Mouse (Mus musculus): Measurements from ENCODE around the gene Glud1. TPM values are rescaled to one million over a fixed set of nuclear protein-coding genes. Genes with fewer than 3 reads are reported as not detected.

The Glud1 gene
- polyA plus RNA-seq, 1 experiment from 2014 or later = 86.0 TPM

DNA sequence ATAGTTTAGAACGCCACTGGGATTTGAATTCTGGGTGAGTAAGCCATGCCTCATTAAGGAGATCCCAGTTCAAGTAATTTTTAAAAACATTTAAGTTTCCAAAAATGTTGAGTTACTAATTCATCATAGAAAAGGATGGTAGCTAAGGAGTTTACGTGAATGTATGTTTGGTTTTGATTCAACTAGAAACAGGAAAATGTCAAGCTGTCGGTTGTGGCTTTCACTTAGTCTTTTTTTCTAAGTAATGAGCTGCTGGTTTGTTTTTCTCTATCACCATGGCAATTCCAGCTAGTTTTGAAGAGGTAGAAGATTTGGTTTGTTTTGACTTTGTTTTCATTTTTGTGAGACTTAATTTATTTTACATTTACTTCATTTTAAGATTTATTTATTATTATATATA is 6.9 kb downstream of the Glud1 start:
- H3K36me3 ChIP-seq (ENCODE audit: control insufficient read depth, insufficient read depth) = peaks cover 7% of the 10 kb centered on the region
- H3K4me1 ChIP-seq (replicated peaks; ENCODE audit: control insufficient read depth, insufficient read depth, low read length) = peaks cover 16% of the 10 kb centered on the region
- H3K4me3 ChIP-seq (replicated peaks; ENCODE audit: low read length) = no peak overlapping the region
- H3K9ac ChIP-seq (replicated peaks; ENCODE audit: low read depth, low read length) = no peak overlapping the region
- no peaks in the 10 kb centered on the region for H3K9me3 ChIP-seq (ENCODE audit: control insufficient read depth, low read length)
- 85% methylated on average over 3 of the region's 3 CpGs for WGBS
- no peak overlapping the region for H3K27ac ChIP-seq (ENCODE audit: low read length)
- no peaks in the 10 kb centered on the region for H3K27me3 ChIP-seq (replicated peaks; ENCODE audit: control insufficient read depth, insufficient read depth, low read length)
- ATAC-seq = no peak
- H3K4me2 ChIP-seq (ENCODE audit: low read length) = no peak overlapping the region

DNA sequence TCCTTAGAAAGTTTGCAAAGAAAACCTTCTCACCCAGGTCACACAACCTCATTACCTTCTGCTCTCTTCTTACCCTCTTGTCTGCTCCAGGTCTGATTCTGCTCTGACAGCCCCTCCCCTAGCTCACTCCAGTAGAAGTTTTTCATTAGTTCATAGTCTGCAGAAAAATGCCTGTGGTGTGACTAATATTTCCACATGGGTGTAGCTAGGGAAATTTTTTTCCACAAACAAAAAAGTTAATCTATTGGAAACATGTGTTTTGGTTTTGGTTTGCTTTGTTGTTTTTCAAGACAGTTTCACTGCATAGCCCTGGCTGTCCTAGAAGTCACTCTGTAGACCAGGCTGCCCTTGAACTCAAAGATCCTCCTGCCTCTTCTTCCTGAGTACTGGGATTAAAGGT is 7.6 kb downstream of the Glud1 start:
- ATAC-seq = no peak
- no peaks in the 10 kb centered on the region for H3K27me3 ChIP-seq (replicated peaks; ENCODE audit: control insufficient read depth, insufficient read depth, low read length)
- peaks cover 11% of the 10 kb centered on the region for H3K4me1 ChIP-seq (replicated peaks; ENCODE audit: control insufficient read depth, insufficient read depth, low read length)
- peaks cover 7% of the 10 kb centered on the region for H3K36me3 ChIP-seq (ENCODE audit: control insufficient read depth, insufficient read depth)
- H3K27ac ChIP-seq (ENCODE audit: low read length) = no peak overlapping the region
- H3K4me2 ChIP-seq (ENCODE audit: low read length) = no peak overlapping the region
- no peak overlapping the region for H3K4me3 ChIP-seq (replicated peaks; ENCODE audit: low read length)
- no peaks in the 10 kb centered on the region for H3K9me3 ChIP-seq (ENCODE audit: control insufficient read depth, low read length)
- no peak overlapping the region for H3K9ac ChIP-seq (replicated peaks; ENCODE audit: low read depth, low read length)

- 94% methylated on average over 5 of the region's 5 CpGs for WGBS
These were observed 13.1 kb downstream of the Glud1 start for GRCm38 (mm10) chr14:34323576-34324085.

DNA sequence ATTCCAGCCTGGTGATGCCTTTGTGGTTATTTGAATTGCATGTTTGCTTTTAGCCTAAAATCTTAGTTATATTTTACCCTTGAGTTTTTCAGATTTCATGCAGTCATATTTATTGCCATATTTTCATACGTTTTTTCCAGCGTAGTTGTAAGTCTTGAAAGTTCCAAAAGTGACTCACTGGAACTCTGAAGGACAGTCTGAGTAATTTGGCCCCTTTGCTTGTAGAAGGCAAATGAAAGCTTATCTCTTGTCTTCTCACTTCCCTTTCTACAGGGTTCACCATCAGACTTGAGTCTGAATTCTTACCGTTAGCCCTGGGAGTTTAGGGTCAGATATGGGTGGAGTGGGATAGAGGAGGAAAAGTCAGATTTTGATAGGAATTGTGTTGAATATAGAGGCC is 16.1 kb downstream of the Glud1 start:
- Histone ChIP-seq H3K4me1 (replicated peaks; ENCODE audit: control insufficient read depth, insufficient read depth, low read length) (peaks cover 3% of the 10 kb centered on the region; the same call in 1 of the 2 replicates), H3K4me2 (ENCODE audit: low read length) (no peak overlapping the region), H3K4me3 (replicated peaks; ENCODE audit: low read length) (no peak overlapping the region), H3K27ac (ENCODE audit: low read length) (no peak overlapping the region), H3K27me3 (replicated peaks; ENCODE audit: control insufficient read depth, insufficient read depth, low read length) (no peaks in the 10 kb centered on the region), H3K9ac (replicated peaks; ENCODE audit: low read depth, low read length) (no peak overlapping the region), H3K36me3 (ENCODE audit: control insufficient read depth, insufficient read depth) (peaks cover 24% of the 10 kb centered on the region), H3K9me3 (ENCODE audit: control insufficient read depth, low read length) (no peaks in the 10 kb centered on the region)
- ATAC-seq = no peak
- 99% methylated on average over 3 of the region's 3 CpGs for WGBS

More at GRCm38 (mm10) chr14:34323576-34324085, 13.1 kb downstream of the Glud1 start:
- no peak overlapping the region for H3K4me2 ChIP-seq (ENCODE audit: low read length)
- no peaks in the 10 kb centered on the region for H3K9me3 ChIP-seq (ENCODE audit: control insufficient read depth, low read length)
- no peak overlapping the region for H3K27ac ChIP-seq (ENCODE audit: low read length)
- peaks cover 20% of the 10 kb centered on the region for H3K36me3 ChIP-seq (ENCODE audit: control insufficient read depth, insufficient read depth)
- H3K4me3 ChIP-seq (replicated peaks; ENCODE audit: low read length) = no peak overlapping the region
- H3K4me1 ChIP-seq (replicated peaks; ENCODE audit: control insufficient read depth, insufficient read depth, low read length) = no peaks in the 10 kb centered on the region
- no peak overlapping the region for H3K9ac ChIP-seq (replicated peaks; ENCODE audit: low read depth, low read length)
- no peak for ATAC-seq
- H3K27me3 ChIP-seq (replicated peaks; ENCODE audit: control insufficient read depth, insufficient read depth, low read length) = no peaks in the 10 kb centered on the region

DNA sequence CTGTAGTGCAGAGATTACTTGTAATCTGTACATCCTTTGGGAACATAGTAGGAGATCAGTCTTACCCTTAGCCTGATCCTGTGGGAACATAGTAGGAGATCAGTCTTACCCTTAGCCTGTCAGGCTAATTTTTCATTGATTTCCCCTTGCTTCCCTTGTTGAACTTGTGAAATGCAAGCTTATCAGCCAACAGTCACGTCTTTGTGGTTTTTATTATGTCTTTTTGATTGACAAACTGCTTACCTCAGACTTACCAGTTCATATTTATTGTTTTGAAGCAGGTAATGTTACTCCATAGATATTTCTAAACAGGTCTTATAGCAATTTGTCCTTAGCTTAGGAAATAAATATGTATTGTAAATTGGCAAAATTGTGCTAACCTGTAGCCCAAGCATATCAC is 17.1 kb downstream of the Glud1 start:
- Histone ChIP-seq H3K36me3 (ENCODE audit: control insufficient read depth, insufficient read depth) (peaks cover 24% of the 10 kb centered on the region), H3K4me2 (ENCODE audit: low read length) (no peak overlapping the region), H3K27me3 (replicated peaks; ENCODE audit: control insufficient read depth, insufficient read depth, low read length) (no peaks in the 10 kb centered on the region), H3K9ac (replicated peaks; ENCODE audit: low read depth, low read length) (no peak overlapping the region), H3K9me3 (ENCODE audit: control insufficient read depth, low read length) (no peaks in the 10 kb centered on the region), H3K4me3 (replicated peaks; ENCODE audit: low read length) (no peak overlapping the region), H3K27ac (ENCODE audit: low read length) (no peak overlapping the region), H3K4me1 (replicated peaks; ENCODE audit: control insufficient read depth, insufficient read depth, low read length) (peaks cover 3% of the 10 kb centered on the region; the same call in 1 of the 2 replicates)
- 83% methylated on average over 1 of the region's 1 CpGs for WGBS
- no peak for ATAC-seq

DNA sequence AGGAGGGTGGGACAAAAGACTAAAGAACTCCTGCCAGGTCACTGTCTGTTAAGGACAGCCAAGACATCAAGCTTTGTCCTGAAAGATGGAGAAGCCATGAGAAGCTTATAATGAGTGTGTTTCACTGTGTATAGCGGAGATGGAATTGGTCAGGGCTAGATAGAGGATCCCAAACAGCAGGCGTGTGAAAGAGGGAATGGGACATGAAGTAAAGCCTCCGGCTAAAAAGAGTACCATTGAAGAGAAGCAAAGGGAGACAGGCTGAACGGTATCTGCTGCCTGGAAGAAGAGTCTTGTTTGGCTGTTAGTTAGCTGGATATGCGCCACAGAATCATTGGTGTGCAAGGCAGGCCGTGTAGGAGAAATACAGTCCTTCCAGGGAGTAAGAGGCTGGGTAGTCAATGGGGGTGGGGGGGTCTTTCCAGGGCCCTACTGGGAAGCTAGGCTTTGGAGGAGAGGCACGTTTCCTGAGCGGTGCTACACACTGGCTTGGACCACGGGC is 20.2 kb downstream of the Glud1 start:
- 64% methylated on average over 9 of the region's 9 CpGs for WGBS
- Histone ChIP-seq H3K27me3 (replicated peaks; ENCODE audit: control insufficient read depth, insufficient read depth, low read length) (no peaks in the 10 kb centered on the region), H3K36me3 (ENCODE audit: control insufficient read depth, insufficient read depth) (peaks cover 26% of the 10 kb centered on the region), H3K4me2 (ENCODE audit: low read length) (no peak overlapping the region), H3K9ac (replicated peaks; ENCODE audit: low read depth, low read length) (no peak overlapping the region), H3K4me1 (replicated peaks; ENCODE audit: control insufficient read depth, insufficient read depth, low read length) (peaks cover 3% of the 10 kb centered on the region; the same call in 1 of the 2 replicates), H3K4me3 (replicated peaks; ENCODE audit: low read length) (no peak overlapping the region), H3K27ac (ENCODE audit: low read length) (peak overlapping the region; percentile 22; the same call in 1 of the 2 replicates), H3K9me3 (ENCODE audit: control insufficient read depth, low read length) (no peaks in the 10 kb centered on the region)
- peak; percentile 68 for ATAC-seq

DNA sequence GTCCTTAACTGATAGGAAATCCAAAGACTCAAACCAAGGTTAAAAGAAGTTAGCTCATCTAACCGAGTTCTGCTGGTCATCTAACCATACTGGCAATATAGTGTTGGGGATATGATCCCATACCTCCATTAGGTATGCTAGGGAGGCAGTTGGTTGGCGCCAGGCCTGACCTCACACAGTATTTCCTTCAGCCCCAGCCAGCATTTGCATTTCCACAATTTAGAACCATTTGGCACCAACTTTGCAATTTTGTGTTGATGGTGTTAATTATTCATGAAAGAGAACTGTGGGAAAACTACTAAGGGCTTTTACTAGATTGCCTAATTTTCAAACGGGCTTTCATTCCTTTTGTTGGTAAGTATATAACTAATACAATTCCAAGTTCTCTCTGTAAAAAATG is 21.4 kb downstream of the Glud1 start:
- Histone ChIP-seq H3K9ac (replicated peaks; ENCODE audit: low read depth, low read length) (no peak overlapping the region), H3K4me2 (ENCODE audit: low read length) (no peak overlapping the region), H3K4me3 (replicated peaks; ENCODE audit: low read length) (no peak overlapping the region), H3K4me1 (replicated peaks; ENCODE audit: control insufficient read depth, insufficient read depth, low read length) (peaks cover 3% of the 10 kb centered on the region; the same call in 1 of the 2 replicates), H3K9me3 (ENCODE audit: control insufficient read depth, low read length) (no peaks in the 10 kb centered on the region), H3K27ac (ENCODE audit: low read length) (peak overlapping the region; percentile 54; the same call in 1 of the 2 replicates), H3K36me3 (ENCODE audit: control insufficient read depth, insufficient read depth) (peaks cover 35% of the 10 kb centered on the region), H3K27me3 (replicated peaks; ENCODE audit: control insufficient read depth, insufficient read depth, low read length) (no peaks in the 10 kb centered on the region)
- peak; percentile 71 for ATAC-seq
- WGBS = 26% methylated on average over 3 of the region's 3 CpGs

DNA sequence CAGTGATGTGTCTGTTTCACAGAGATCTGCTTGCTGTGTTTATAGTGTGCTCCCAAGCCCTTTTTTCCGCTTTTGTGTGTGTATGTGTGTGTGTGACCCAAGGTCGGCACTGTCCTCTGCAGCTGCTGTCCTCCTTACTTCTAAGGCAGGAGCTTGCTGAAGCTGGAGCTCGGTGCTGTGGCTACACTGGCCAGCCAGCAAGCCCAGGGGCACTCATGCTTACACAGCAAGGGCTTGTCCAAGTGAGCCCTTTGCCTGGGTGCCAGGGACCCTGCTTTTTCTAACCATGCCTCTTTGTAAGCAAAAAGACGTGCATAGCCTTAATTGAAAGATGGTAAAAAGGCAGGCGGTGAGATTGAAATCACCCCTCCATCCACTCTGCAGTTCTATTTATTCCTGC is 21.9 kb downstream of the Glud1 start:
- 55% methylated on average over 5 of the region's 5 CpGs for WGBS
- no peak overlapping the region for H3K4me3 ChIP-seq (replicated peaks; ENCODE audit: low read length)
- H3K36me3 ChIP-seq (ENCODE audit: control insufficient read depth, insufficient read depth) = peaks cover 36% of the 10 kb centered on the region
- H3K9me3 ChIP-seq (ENCODE audit: control insufficient read depth, low read length) = no peaks in the 10 kb centered on the region
- H3K4me2 ChIP-seq (ENCODE audit: low read length) = no peak overlapping the region
- ATAC-seq = peak; percentile 91
- H3K9ac ChIP-seq (replicated peaks; ENCODE audit: low read depth, low read length) = no peak overlapping the region
- H3K27ac ChIP-seq (ENCODE audit: low read length) = peak overlapping the region; percentile 62; the same call in 1 of the 2 replicates
- no peaks in the 10 kb centered on the region for H3K27me3 ChIP-seq (replicated peaks; ENCODE audit: control insufficient read depth, insufficient read depth, low read length)
- H3K4me1 ChIP-seq (replicated peaks; ENCODE audit: control insufficient read depth, insufficient read depth, low read length) = peaks cover 3% of the 10 kb centered on the region; the same call in 1 of the 2 replicates

DNA sequence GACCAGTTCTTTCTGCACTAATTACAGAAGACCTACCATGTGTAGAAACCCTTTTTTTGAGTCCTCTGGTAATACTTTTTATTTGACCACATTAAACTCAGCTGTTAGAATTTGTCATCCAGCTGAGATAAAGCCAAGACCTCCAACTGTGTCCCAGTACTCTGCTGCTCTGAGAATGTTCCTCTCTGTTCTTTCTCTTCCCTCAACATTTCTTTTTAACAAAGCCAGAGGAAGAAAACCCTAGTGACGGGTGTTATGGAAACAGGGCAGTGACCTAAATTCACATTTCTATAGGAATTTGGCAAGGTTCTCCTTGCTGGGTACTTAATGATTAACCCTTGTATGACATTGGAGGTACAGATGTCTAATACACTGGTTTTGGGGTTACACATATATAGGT is 28.9 kb downstream of the Glud1 start:
- 21% methylated on average over 1 of the region's 1 CpGs for WGBS
- H3K36me3 ChIP-seq (ENCODE audit: control insufficient read depth, insufficient read depth) = peaks cover 58% of the 10 kb centered on the region
- no peaks in the 10 kb centered on the region for H3K4me1 ChIP-seq (replicated peaks; ENCODE audit: control insufficient read depth, insufficient read depth, low read length)
- no peak overlapping the region for H3K4me2 ChIP-seq (ENCODE audit: low read length)
- H3K27ac ChIP-seq (ENCODE audit: low read length) = no peak overlapping the region
- no peak overlapping the region for H3K4me3 ChIP-seq (replicated peaks; ENCODE audit: low read length)
- no peaks in the 10 kb centered on the region for H3K27me3 ChIP-seq (replicated peaks; ENCODE audit: control insufficient read depth, insufficient read depth, low read length)
- H3K9ac ChIP-seq (replicated peaks; ENCODE audit: low read depth, low read length) = no peak overlapping the region
- no peak for ATAC-seq
- H3K9me3 ChIP-seq (ENCODE audit: control insufficient read depth, low read length) = no peaks in the 10 kb centered on the region

DNA sequence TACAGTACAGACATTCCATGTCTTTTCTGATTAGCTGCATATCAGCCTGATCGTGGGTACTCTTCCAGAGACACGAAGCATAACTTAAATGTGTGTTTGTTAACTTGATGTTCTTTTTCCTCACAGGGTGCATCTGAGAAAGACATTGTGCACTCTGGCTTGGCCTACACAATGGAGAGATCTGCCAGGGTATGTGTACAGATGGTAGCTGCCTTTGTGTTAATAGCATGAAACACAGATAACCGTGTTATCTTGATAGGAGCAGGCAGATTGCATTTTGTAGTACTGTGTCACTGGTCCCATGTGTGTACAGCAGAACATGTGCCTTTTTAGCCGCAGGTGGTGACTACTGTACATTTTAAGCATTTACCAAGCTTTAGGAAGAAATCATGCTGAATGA is 31.5 kb downstream of the Glud1 start:
- H3K9me3 ChIP-seq (ENCODE audit: control insufficient read depth, low read length) = no peaks in the 10 kb centered on the region
- H3K4me3 ChIP-seq (replicated peaks; ENCODE audit: low read length) = no peak overlapping the region
- H3K4me2 ChIP-seq (ENCODE audit: low read length) = no peak overlapping the region
- no peak overlapping the region for H3K27ac ChIP-seq (ENCODE audit: low read length)
- no peaks in the 10 kb centered on the region for H3K4me1 ChIP-seq (replicated peaks; ENCODE audit: control insufficient read depth, insufficient read depth, low read length)
- no peak for ATAC-seq
- 84% methylated on average over 4 of the region's 4 CpGs for WGBS
- H3K36me3 ChIP-seq (ENCODE audit: control insufficient read depth, insufficient read depth) = peaks cover 38% of the 10 kb centered on the region
- H3K9ac ChIP-seq (replicated peaks; ENCODE audit: low read depth, low read length) = no peak overlapping the region
- H3K27me3 ChIP-seq (replicated peaks; ENCODE audit: control insufficient read depth, insufficient read depth, low read length) = no peaks in the 10 kb centered on the region

Data from forebrain, embryonic 16.5 days (tissue).